Mouse (Mus musculus): ENCODE measurements around the gene Slc4a4.
"Not testable (repeated sequence)": the region's sequence is repeated elsewhere in the genome, so short reads cannot be mapped to it uniquely, and the experiment has no call there.

Gene Slc4a4

GRCm38 (mm10) chr5:88960342-88961105 lies 73.9 kb downstream of the Slc4a4 start:
- DNase-seq (ENCODE audit: low spot score): no peak

- no peak for DNase-seq (ENCODE audit: low spot score)
Observed at GRCm38 (mm10) chr5:88961351-88961761, 74.7 kb downstream of the Slc4a4 start.

- no peak for DNase-seq (ENCODE audit: low spot score)
Observed at GRCm38 (mm10) chr5:88964685-88965290, 78.2 kb downstream of the Slc4a4 start.

GRCm38 (mm10) chr5:88966507-88966906 lies 79.9 kb downstream of the Slc4a4 start:
- no peak for DNase-seq (ENCODE audit: low spot score)

- DNase-seq (ENCODE audit: low spot score): no peak
Observed at GRCm38 (mm10) chr5:88968923-88969639, 82.5 kb downstream of the Slc4a4 start.

- DNase-seq (ENCODE audit: low spot score): no peak
Observed at GRCm38 (mm10) chr5:88971554-88971953, 84.9 kb downstream of the Slc4a4 start.

- no peak for DNase-seq (ENCODE audit: low spot score)
Observed at GRCm38 (mm10) chr5:88972277-88972676, 85.7 kb downstream of the Slc4a4 start.

- DNase-seq (ENCODE audit: low spot score): no peak
Observed at GRCm38 (mm10) chr5:88973130-88973529, 86.5 kb downstream of the Slc4a4 start.

GRCm38 (mm10) chr5:88975694-88976093 lies 89.1 kb downstream of the Slc4a4 start:
- no peak for DNase-seq (ENCODE audit: low spot score)

GRCm38 (mm10) chr5:88976428-88976827 lies 89.8 kb downstream of the Slc4a4 start:
- DNase-seq (ENCODE audit: low spot score): no peak

GRCm38 (mm10) chr5:88980740-88981139 lies 94.1 kb downstream of the Slc4a4 start:
- no peak for DNase-seq (ENCODE audit: low spot score)

GRCm38 (mm10) chr5:88981243-88982014 lies 94.8 kb downstream of the Slc4a4 start:
- DNase-seq (ENCODE audit: low spot score): no peak

GRCm38 (mm10) chr5:88982040-88982736 lies 95.6 kb downstream of the Slc4a4 start:
- no peak for DNase-seq (ENCODE audit: low spot score)

- no peak for DNase-seq (ENCODE audit: low spot score)
Observed at GRCm38 (mm10) chr5:88983170-88983569, 96.6 kb downstream of the Slc4a4 start.

- no peak for DNase-seq (ENCODE audit: low spot score)
Observed at GRCm38 (mm10) chr5:88983652-88984051, 97.0 kb downstream of the Slc4a4 start.

GRCm38 (mm10) chr5:88989018-88989417 lies 102.4 kb downstream of the Slc4a4 start:
- no peak for DNase-seq (ENCODE audit: low spot score)

- no peak for DNase-seq (ENCODE audit: low spot score)
Observed at GRCm38 (mm10) chr5:88990196-88990747, 103.7 kb downstream of the Slc4a4 start.

GRCm38 (mm10) chr5:88991309-88991708 lies 104.7 kb downstream of the Slc4a4 start:
- not testable (repeated sequence) for DNase-seq (ENCODE audit: low spot score)

GRCm38 (mm10) chr5:88994533-88994932 lies 107.9 kb downstream of the Slc4a4 start:
- DNase-seq (ENCODE audit: low spot score): no peak

GRCm38 (mm10) chr5:88996246-88996645 lies 109.6 kb downstream of the Slc4a4 start:
- no peak for DNase-seq (ENCODE audit: low spot score)

- no peak for DNase-seq (ENCODE audit: low spot score)
Observed at GRCm38 (mm10) chr5:88997277-88997676, 110.7 kb downstream of the Slc4a4 start.
